Mouse (Mus musculus): Measurements from ENCODE around the gene Ddx3y. TPM values are rescaled to one million over a fixed set of nuclear protein-coding genes. Genes with fewer than 3 reads are reported as not detected.

Gene Ddx3y
- polyA plus RNA-seq (2015; fragmentation: Nextera tagmentation; extraction: Ambion mirVana) = 22.4 and 22.6 TPM in 2 replicates

DNA sequence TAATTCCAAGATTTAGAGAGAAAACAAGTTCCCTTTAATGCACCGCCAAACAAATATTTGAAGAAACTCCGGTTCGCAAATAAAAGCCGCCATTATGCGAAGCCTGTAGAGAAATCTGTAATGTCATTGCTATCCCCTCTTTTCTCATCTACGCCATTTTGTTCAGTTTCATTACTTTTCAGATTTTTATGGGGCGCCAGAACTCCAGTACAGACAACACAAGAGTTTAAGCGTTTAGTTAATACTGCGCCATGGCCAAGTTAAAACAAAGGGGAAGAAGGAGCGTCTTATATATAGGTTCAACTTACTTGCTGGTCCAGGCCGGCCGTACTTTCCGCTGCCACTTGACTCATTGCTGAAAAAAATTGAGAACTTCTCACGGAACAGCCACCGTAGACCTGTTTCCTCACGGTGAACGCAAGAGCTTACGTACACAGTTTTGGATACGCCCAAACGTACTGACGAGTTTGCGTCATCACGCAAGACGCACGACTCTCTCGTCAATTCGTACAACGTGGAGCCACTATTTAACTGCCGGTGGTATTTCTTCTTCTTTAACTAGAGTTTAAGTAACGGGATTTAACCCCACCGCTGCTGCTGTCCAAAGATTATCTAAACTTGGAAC, at the start of gene Ddx3y:
Gene Ddx3y, minus strand, starts transcription at position 459 of the 625 bp plus-strand sequence.
- H3K27me3 ChIP-seq = no peaks in the 10 kb centered on the region
- whole genome bisulfite sequencing = under 1% methylated on average over 29 of the region's 31 CpGs
- H3K4me1 ChIP-seq = no peaks in the 10 kb centered on the region
- H3K36me3 ChIP-seq = no peaks in the 10 kb centered on the region
- no peaks in the 10 kb centered on the region for H3K9me3 ChIP-seq
- H3K27ac ChIP-seq = peak within 1 kb of the TSS; percentile 82
- no peak for ATAC-seq (ENCODE audit: insufficient number of reproducible peaks, low FRiP score, low TSS enrichment, low read depth)
- peak within 1 kb of the TSS; percentile 42 for H3K4me3 ChIP-seq
- H3K4me2 ChIP-seq = no peak within 1 kb of the TSS
- no peak within 1 kb of the TSS for H3K9ac ChIP-seq

DNA sequence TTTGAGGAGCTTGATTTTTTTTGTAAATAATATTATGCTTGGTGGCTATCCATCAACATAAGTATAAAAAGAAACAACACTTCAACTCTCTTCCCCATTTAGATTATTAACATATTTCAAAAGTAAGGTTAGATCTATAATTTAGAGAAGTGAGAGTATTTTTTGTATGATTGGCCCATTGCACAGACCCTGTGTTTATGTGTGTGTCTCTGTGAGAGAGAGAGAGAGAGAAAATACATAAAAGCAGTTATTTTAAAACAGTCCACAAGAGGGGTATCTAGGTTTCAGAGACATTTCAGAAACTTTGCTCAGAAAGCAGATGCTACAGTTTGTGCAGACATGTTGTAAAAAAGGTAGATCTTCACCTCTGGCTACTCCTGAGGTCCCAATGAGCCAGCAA, 7.3 kb upstream of the Ddx3y start:
- H3K36me3 ChIP-seq = no peaks in the 10 kb centered on the region
- no peaks in the 10 kb centered on the region for H3K9me3 ChIP-seq
- H3K4me1 ChIP-seq = no peaks in the 10 kb centered on the region
- H3K4me2 ChIP-seq = no peak overlapping the region
- H3K27me3 ChIP-seq = no peaks in the 10 kb centered on the region
- H3K4me3 ChIP-seq = no peak overlapping the region
- no peak for ATAC-seq (ENCODE audit: insufficient number of reproducible peaks, low FRiP score, low TSS enrichment, low read depth)
- no peak overlapping the region for H3K27ac ChIP-seq
- H3K9ac ChIP-seq = no peak overlapping the region

DNA sequence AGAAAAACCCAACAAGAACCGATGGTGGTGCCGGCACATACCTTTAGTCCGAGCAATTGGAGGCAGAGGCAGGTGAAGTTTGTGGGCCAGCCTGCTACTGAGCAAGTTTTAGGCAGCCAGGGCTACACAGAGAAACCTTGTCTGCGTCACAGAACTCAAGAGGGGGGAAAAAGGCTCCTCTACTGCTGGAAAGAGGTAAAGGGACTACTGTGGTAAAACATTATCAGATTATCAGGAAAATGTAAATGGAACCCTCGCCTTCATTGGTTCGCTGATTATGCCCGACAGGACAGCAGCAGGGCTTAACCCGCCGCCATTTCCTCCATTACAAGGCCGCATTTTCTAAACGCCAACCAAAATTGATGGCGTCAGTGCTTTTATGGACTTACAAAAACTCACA, 694 bp downstream of the Ddx3y start:
- peak overlapping the region; percentile 82 for H3K27ac ChIP-seq
- no peaks in the 10 kb centered on the region for H3K27me3 ChIP-seq
- peak overlapping the region; percentile 42 for H3K4me3 ChIP-seq
- H3K4me2 ChIP-seq = no peak overlapping the region
- H3K9ac ChIP-seq = no peak overlapping the region
- H3K4me1 ChIP-seq = no peaks in the 10 kb centered on the region
- no peaks in the 10 kb centered on the region for H3K36me3 ChIP-seq
- WGBS = 0% methylated on average over 11 of the region's 12 CpGs
- no peaks in the 10 kb centered on the region for H3K9me3 ChIP-seq
- no peak for ATAC-seq (ENCODE audit: insufficient number of reproducible peaks, low FRiP score, low TSS enrichment, low read depth)

GRCm38 (mm10) chrY:1246117-1246516, 40.3 kb downstream of the Ddx3y start:
- Histone ChIP-seq H3K4me2 (no peak overlapping the region), H3K4me3 (peak overlapping the region; percentile 41), H3K9ac (no peak overlapping the region), H3K27me3 (no peaks in the 10 kb centered on the region), H3K9me3 (no peaks in the 10 kb centered on the region), H3K36me3 (no peaks in the 10 kb centered on the region), H3K27ac (no peak overlapping the region), H3K4me1 (no peaks in the 10 kb centered on the region)
- WGBS = 42% methylated on average over 5 of the region's 6 CpGs
- no peak for ATAC-seq (ENCODE audit: insufficient number of reproducible peaks, low FRiP score, low TSS enrichment, low read depth)

- H3K9ac ChIP-seq = peak within 1 kb of the TSS; percentile 28; the same call in 1 of the 2 replicates
- H3K27me3 ChIP-seq = no peaks in the 10 kb centered on the region
- ATAC-seq (ENCODE audit: insufficient number of reproducible peaks, low FRiP score, low TSS enrichment, low read depth) = no peak
Measured at GRCm38 (mm10) chrY:1245426-1245863, 41.0 kb downstream of the Ddx3y start, which contains the start of gene Uty. TSS of gene Uty (minus strand) at chrY:1245759.

DNA sequence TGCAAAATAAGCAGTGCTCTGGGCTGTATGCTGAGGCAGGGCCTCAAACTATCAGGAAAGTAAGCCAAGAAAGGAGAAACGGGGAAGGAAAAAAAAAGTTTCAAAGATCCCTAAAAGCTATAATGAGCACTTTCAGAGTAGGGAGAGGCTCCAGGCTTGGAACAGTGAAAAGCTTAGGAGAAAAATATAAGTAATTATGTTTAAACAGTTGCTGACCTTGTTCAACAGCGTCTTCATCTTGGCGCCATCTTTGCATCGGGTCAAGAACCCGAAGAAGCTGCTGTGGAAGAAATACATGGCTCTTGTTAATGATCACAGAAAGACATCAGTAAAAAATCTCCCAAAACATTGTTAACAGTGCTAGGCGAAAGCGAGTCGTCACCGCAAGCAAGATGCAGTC, 41.5 kb downstream of the Ddx3y start:
- Histone ChIP-seq H3K27ac (peak overlapping the region; percentile 80), H3K9ac (peak overlapping the region; percentile 28; the same call in 1 of the 2 replicates), H3K36me3 (no peaks in the 10 kb centered on the region), H3K4me1 (no peaks in the 10 kb centered on the region), H3K4me2 (no peak overlapping the region; the same call in 1 of the 2 replicates), H3K4me3 (peak overlapping the region; percentile 41), H3K27me3 (no peaks in the 10 kb centered on the region), H3K9me3 (no peaks in the 10 kb centered on the region)
- ATAC-seq (ENCODE audit: insufficient number of reproducible peaks, low FRiP score, low TSS enrichment, low read depth) = no peak
- 1% methylated on average over 8 of the region's 9 CpGs for WGBS

More at GRCm38 (mm10) chrY:1245426-1245863, 41.0 kb downstream of the Ddx3y start, which contains the start of gene Uty:
- Histone ChIP-seq H3K4me1 (no peaks in the 10 kb centered on the region), H3K36me3 (no peaks in the 10 kb centered on the region), H3K9me3 (no peaks in the 10 kb centered on the region), H3K4me3 (peak within 1 kb of the TSS; percentile 41), H3K4me2 (peak within 1 kb of the TSS; percentile 12; the same call in 1 of the 2 replicates), H3K27ac (peak within 1 kb of the TSS; percentile 80)
- WGBS = 0% methylated on average over 21 of the region's 21 CpGs

- Histone ChIP-seq H3K9me3 (no peaks in the 10 kb centered on the region), H3K4me1 (no peaks in the 10 kb centered on the region), H3K9ac (no peak overlapping the region), H3K36me3 (no peaks in the 10 kb centered on the region), H3K4me2 (peak overlapping the region; percentile 12; the same call in 1 of the 2 replicates), H3K4me3 (peak overlapping the region; percentile 41), H3K27ac (no peak overlapping the region), H3K27me3 (no peaks in the 10 kb centered on the region)
- no peak for ATAC-seq (ENCODE audit: insufficient number of reproducible peaks, low FRiP score, low TSS enrichment, low read depth)
- 51% methylated on average over 5 of the region's 5 CpGs for WGBS
Measured at GRCm38 (mm10) chrY:1244421-1244820, 42.0 kb downstream of the Ddx3y start.

GRCm38 (mm10) chrY:1220001-1220400, 66.4 kb downstream of the Ddx3y start:
- H3K27me3 ChIP-seq = no peaks in the 10 kb centered on the region
- H3K4me2 ChIP-seq = no peak overlapping the region
- 83% methylated on average over 6 of the region's 7 CpGs for WGBS
- H3K9me3 ChIP-seq = no peaks in the 10 kb centered on the region
- no peaks in the 10 kb centered on the region for H3K36me3 ChIP-seq
- no peak for ATAC-seq (ENCODE audit: insufficient number of reproducible peaks, low FRiP score, low TSS enrichment, low read depth)
- H3K4me3 ChIP-seq = no peak overlapping the region
- H3K27ac ChIP-seq = no peak overlapping the region
- no peaks in the 10 kb centered on the region for H3K4me1 ChIP-seq
- H3K9ac ChIP-seq = no peak overlapping the region

Other genes with a start within 250 kb of the Ddx3y start
- 6.6 and 8.3 TPM in 2 replicates for gene Uty, start 40.9 kb downstream of the Ddx3y start, polyA plus RNA-seq (2015; fragmentation: Nextera tagmentation; extraction: Ambion mirVana)
- gene Usp9y, start 173.2 kb upstream of the Ddx3y start, polyA plus RNA-seq (2015; fragmentation: Nextera tagmentation; extraction: Ambion mirVana) = not detected in 2 replicates